Mouse (Mus musculus) cerebellum, adult 2 months (tissue): Measurements from ENCODE around the gene Kirrel3. TPM values are rescaled to one million over a fixed set of nuclear protein-coding genes. Genes with fewer than 3 reads are reported as not detected.

Source experiments
- DNase-seq, 2 experiments: peaks; one replicate each; pipeline ENCODE4 v3.0.0; 2021
- H3K27ac ChIP-seq: fragments of 200-500 bp; 2 replicates; pipeline ENCODE4 v1.5.1; 2012; ENCODE audit warnings: low read length, control low read depth, inconsistent platforms; ENCODE audit not compliant: insufficient read depth
- H3K27me3 ChIP-seq: fragments of 200-500 bp; 2 replicates; pipeline ENCODE4 v1.6.1; 2012; ENCODE audit warnings: inconsistent platforms, mild to moderate bottlenecking, low read length, moderate library complexity; ENCODE audit not compliant: control insufficient read depth, insufficient read depth
- H3K4me1 ChIP-seq: fragments of 200-500 bp; 2 replicates; pipeline ENCODE4 v1.6.1; 2011; ENCODE audit warnings: low read length; ENCODE audit not compliant: control insufficient read depth, insufficient read depth
- H3K4me3 ChIP-seq: fragments of 200-500 bp; replicated peaks from 2 replicates; pipeline ENCODE3; 2011; ENCODE audit warnings: mild to moderate bottlenecking, low read depth, low read length, control low read depth; ENCODE audit not compliant: insufficient read depth
- CTCF ChIP-seq: fragments of 200-500 bp; IDR thresholded peaks from 2 replicates; pipeline ENCODE4 v1.5.1; 2011; ENCODE audit warnings: low read depth, mild to moderate bottlenecking, control low read depth, low read length, moderate library complexity, borderline replicate concordance; ENCODE audit not compliant: insufficient read depth
- POLR2A ChIP-seq: fragments of 200-500 bp; IDR thresholded peaks from 2 replicates; pipeline ENCODE4 v1.6.1; 2011; ENCODE audit warnings: low read length, control low read depth, borderline replicate concordance; ENCODE audit not compliant: insufficient read depth
- WGBS: fragments of 180-500 bp; shearing (Covaris S2); methylation state at CpG from one replicate; pipeline ENCODE4 v1.1.7; 2018; 5-methylcytosine and 5-hydroxymethylcytosine counted together
- polyA plus RNA-seq: library from polyadenylated mRNA; depleted of rRNA; stranded (reverse); fragments of >200 nt; gene quantifications from 2 replicates; pipeline ENCODE4 v1.2.3, GENCODE M21; 2012

Gene Kirrel3
- polyA plus RNA-seq, 1 experiment = 63.5 TPM

DNA sequence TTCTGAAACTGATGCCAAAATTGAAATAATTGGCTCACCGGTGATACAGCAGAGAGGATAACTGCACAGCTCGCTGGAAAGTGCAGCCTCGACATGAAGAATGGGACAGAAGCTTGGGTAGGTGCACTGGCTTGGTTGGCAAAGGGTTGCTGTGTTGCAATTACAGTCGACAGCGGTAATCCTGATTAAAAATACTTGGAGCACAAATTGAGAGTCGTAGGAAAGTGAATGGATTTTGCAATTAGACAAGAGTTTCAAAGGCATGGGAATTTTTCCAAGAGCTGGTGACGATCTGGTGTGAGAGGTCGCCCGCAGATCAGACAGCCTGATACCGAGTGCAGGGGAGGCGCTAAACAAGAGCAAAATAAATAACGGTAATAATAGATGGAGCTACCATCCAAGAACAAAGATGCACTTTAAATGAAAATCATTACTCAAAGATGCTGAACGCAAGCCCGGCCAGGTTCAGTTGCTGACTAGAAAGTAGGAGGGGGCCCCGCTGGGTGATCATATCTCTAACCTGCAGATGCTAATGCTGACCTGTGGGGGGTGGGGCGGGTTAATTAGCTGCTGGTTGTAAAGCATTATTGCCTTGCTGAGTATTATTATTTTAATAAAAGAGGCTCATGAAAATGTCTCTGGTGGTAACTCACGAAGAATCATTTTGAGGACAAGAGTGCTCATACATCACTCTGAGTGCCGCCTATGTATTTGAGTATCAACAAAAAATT is 338.8 kb downstream of the Kirrel3 start:
- no peak for TF ChIP-seq POLR2A
- Histone ChIP-seq H3K4me3 (no peak overlapping the region), H3K4me1 (peaks cover 17% of the 10 kb centered on the region), H3K27ac (no peak overlapping the region), H3K27me3 (no peaks in the 10 kb centered on the region)
- DNase-seq = no peak
- 82% methylated on average over 18 of the region's 18 CpGs for WGBS

DNA sequence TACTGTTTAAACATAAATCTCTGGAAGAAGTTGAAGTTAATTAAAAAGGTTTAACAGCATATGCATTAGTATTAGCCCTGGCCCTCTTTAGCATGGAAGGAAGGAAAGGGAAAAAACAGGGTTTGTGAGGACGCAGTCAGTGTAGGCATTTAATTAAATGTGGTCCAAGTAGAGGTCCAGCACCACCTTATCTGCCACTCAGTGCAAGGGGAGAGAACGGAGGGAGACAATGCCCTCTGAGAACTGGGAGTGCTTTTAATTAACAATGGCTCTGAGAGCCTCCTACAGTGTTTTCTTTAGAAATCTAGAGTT is 339.4 kb downstream of the Kirrel3 start:
- no peak for DNase-seq
- H3K4me3 ChIP-seq = no peak overlapping the region
- H3K27ac ChIP-seq = no peak overlapping the region
- H3K27me3 ChIP-seq = no peaks in the 10 kb centered on the region
- TF ChIP-seq POLR2A (no peak), CTCF (no peak)
- 86% methylated on average over 2 of the region's 2 CpGs for WGBS
- H3K4me1 ChIP-seq = peaks cover 13% of the 10 kb centered on the region

DNA sequence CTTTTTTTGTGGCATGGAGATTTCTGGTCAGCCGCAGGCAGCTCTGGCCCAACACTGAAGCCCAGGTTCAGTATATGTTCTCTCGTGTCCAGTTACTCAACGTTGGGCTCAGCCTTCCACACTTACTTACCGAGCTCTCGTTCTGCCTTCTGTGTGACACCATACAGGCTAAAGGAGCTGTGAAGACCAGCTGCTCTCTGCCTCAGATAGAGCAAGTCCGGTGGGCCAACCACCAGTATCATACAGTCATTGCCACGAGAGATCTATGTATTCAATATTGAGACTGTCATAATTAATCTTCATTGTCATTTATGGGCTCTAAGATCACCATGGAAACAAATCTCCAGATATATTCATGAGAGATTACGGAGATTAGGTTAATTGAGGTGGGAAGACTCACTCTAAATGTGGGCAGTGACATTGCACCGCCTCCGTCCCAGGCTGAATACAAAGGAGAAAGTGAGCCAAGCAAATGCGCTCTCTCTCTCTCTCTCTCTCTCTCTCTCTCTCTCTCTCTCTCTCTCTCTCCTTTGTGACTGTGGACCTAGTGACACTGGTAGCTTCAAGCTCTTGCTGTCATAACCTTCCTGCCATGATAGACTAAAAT is 339.8 kb downstream of the Kirrel3 start:
- H3K27ac ChIP-seq = no peak overlapping the region
- DNase-seq = no peak
- H3K4me1 ChIP-seq = peaks cover 10% of the 10 kb centered on the region
- TF ChIP-seq CTCF = no peak
- TF ChIP-seq POLR2A = no peak
- no peak overlapping the region for H3K4me3 ChIP-seq
- 75% methylated on average over 11 of the region's 11 CpGs for WGBS
- no peaks in the 10 kb centered on the region for H3K27me3 ChIP-seq

DNA sequence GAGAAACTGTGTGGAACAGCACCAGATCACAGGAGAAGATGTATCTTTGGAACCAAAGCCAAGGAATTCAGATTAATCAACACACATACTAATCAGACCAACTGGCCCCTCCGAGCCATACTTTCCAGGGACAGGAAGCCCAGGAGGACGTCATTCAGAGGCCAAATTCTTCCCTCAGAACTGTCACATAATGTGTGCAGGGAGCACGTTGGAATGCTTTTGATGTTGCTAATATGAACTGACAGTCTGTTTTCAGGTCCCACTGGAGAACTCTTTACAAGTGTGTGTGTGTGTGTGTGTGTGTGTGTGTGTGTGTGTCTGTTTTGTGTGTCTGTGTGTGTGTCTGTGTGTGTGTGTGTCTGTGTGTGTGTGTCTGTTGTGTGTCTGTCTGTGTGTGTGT is 345.0 kb downstream of the Kirrel3 start:
- Histone ChIP-seq H3K27ac (no peak overlapping the region), H3K27me3 (no peaks in the 10 kb centered on the region), H3K4me3 (no peak overlapping the region), H3K4me1 (peaks cover 6% of the 10 kb centered on the region)
- no peak for DNase-seq
- WGBS = 21% methylated on average over 3 of the region's 3 CpGs
- no peak for TF ChIP-seq CTCF
- TF ChIP-seq POLR2A = no peak

DNA sequence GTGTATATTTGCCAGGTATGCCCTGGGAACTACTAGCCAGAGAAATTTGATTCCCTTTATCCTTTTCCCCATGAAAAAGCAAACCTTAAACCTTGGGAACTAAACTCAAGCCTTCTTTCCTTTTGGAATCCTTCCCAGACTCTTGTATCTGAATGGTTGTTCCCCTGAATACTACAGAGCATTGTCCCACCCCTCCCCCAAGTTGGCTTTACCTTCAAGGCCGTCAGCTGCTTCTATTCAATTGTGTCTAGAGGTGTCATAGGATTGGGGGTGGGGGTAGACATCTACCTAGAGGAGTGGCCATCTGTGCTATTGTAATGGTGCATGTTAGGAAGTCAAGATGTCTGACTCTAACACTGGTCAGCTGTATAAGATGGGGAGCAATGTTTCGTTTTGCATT is 351.1 kb downstream of the Kirrel3 start:
- Histone ChIP-seq H3K27ac (no peak overlapping the region), H3K4me3 (no peak overlapping the region), H3K27me3 (no peaks in the 10 kb centered on the region), H3K4me1 (peaks cover 15% of the 10 kb centered on the region)
- TF ChIP-seq CTCF (no peak), POLR2A (no peak)
- 75% methylated on average over 2 of the region's 2 CpGs for WGBS
- no peak for DNase-seq

DNA sequence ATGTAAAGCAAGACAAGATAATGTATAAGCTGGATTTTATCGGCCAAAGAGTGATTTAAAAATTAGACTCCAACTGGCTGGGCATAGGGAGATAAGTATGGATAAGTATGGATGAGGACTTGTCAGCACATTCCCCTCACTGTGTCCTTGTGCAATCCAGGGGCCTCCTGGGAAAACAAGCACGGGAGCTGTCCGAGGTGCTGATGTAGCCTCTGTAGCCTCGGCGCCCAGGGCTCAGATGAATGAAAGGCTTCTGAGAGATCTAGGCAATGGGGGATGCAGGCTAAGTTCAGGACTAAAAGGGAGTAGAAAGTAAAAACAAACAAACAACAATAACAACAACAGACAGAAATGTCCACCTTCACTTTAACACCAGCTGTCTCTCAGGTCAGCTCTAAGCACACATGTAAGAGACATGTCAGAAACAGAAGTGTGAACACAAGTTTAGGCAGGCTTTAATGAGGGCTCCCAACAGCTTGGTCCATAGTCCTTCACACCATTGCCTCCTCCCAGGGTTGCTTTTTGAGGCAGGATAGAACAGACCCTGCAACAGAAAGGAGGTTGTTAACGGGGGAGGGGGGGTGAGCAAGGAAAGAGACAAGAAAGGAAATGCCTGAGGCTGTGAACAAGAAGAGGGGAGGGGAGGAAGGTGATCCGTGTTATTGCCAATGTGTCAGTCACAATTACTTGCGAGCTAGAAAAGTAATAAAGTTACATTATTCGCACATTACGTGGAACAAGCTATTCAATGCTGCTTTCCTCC is 352.2 kb downstream of the Kirrel3 start:
- no peaks in the 10 kb centered on the region for H3K27me3 ChIP-seq
- no peak overlapping the region for H3K27ac ChIP-seq
- TF ChIP-seq POLR2A (no peak), CTCF (no peak)
- H3K4me1 ChIP-seq = peaks cover 17% of the 10 kb centered on the region
- no peak for DNase-seq
- WGBS = 73% methylated on average over 10 of the region's 10 CpGs
- H3K4me3 ChIP-seq = no peak overlapping the region

DNA sequence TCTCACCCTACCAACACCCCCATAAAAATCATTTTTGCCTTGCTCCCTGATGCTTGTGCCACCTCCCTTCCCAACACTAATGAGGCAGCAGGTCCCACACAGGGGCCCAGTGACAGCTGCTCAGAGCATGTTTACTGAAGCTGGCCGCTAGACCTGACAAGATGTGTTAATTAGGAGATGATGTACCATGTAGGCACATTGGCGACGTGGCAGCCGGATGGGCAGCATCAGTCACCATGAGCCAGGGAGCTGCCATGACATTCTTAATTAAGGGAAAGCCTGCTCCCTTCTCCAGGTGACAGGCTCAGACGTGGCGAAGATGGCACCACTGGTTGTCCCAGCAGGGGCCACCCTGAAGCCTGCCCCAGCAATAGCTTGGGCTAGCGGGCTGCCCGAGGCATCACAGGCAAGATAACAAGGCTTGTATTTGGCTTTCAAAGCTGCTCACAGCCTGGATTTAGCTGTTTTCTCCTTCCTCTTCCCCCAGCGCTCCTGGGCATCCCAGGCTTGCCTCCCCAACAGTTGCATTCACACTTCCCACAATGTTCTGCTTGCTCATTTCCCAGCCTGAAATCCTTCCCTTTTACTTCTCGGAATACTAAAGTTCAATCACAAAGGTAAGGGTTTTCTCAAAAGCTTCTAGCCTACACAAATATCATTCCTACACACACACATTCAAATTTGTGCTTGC is 357.7 kb downstream of the Kirrel3 start:
- no peak for TF ChIP-seq POLR2A
- TF ChIP-seq CTCF = no peak
- H3K27me3 ChIP-seq = no peaks in the 10 kb centered on the region
- 59% methylated on average over 10 of the region's 10 CpGs for WGBS
- no peak overlapping the region for H3K4me3 ChIP-seq
- DNase-seq = no peak
- H3K27ac ChIP-seq = no peak overlapping the region
- H3K4me1 ChIP-seq = peaks cover 13% of the 10 kb centered on the region
